Comparison of ENCODE assay signal across 15 mouse cellular contexts in genomic region chr7:127759716-127760115, GRCm38 (mm10). TPM values are rescaled to one million over a fixed set of nuclear protein-coding genes. Genes with fewer than 3 reads are reported as not detected.
DNase-seq lines count a peak whose midpoint lies in the region; ATAC-seq lines count a peak whose summit lies in the region.
"Had no signal": no experiment of that assay in that cellular context is flagged by ENCODE, and none has a peak within 500 bp of the region (broad histone marks: within the 10 kb centered on the region; RNA-seq: fewer than 3 reads in every experiment).

No protein-coding gene starts in this region.

- WGBS in heart, embryonic 13.5 days = 13% methylated on average over 6 of the region's 6 CpGs
- 27% methylated on average over 6 of the region's 6 CpGs for WGBS in liver, embryonic 12.5 days (ENCODE audit: insufficient replicate concordance)
- 30% methylated on average over 6 of the region's 6 CpGs for WGBS in embryonic facial prominence, embryonic 12.5 days

- peaks cover 22% of the 10 kb centered on the region for H3K4me1 ChIP-seq in heart, embryonic 13.5 days
- peaks cover 17% of the 10 kb centered on the region for H3K4me1 ChIP-seq in liver, embryonic 12.5 days
- peaks cover 13% of the 10 kb centered on the region for H3K4me1 ChIP-seq in embryonic facial prominence, embryonic 12.5 days
- peaks cover 21% of the 10 kb centered on the region for H3K4me1 ChIP-seq in megakaryocyte, embryonic 14.5 days

- H3K27ac ChIP-seq in heart, embryonic 13.5 days (replicated peaks) = no peak overlapping the region
- peak overlapping the region; percentile 7; the same call in 1 of the 2 replicates for H3K27ac ChIP-seq in liver, embryonic 12.5 days
- H3K27ac ChIP-seq in embryonic facial prominence, embryonic 12.5 days = peak overlapping the region; percentile 54; the same call in 1 of the 2 replicates

- peaks cover 27% of the 10 kb centered on the region for H3K27me3 ChIP-seq in heart, embryonic 13.5 days (replicated peaks)
- H3K27me3 ChIP-seq in liver, embryonic 12.5 days (replicated peaks) = no peaks in the 10 kb centered on the region
- no peaks in the 10 kb centered on the region for H3K27me3 ChIP-seq in embryonic facial prominence, embryonic 12.5 days
- H3K27me3 ChIP-seq in megakaryocyte, embryonic 14.5 days (replicated peaks) = no peaks in the 10 kb centered on the region
- H3K27me3 ChIP-seq: embryonic facial prominence, embryonic 15.5 days had no signal

- H3K9me3 ChIP-seq in heart, embryonic 13.5 days = no peaks in the 10 kb centered on the region
- no peaks in the 10 kb centered on the region for H3K9me3 ChIP-seq in liver, embryonic 12.5 days (replicated peaks)
- no peaks in the 10 kb centered on the region for H3K9me3 ChIP-seq in embryonic facial prominence, embryonic 12.5 days
- H3K9me3 ChIP-seq in megakaryocyte, embryonic 14.5 days = no peaks in the 10 kb centered on the region
- H3K9me3 ChIP-seq: embryonic facial prominence, embryonic 15.5 days had no signal

- peak overlapping the region; percentile 50 for H3K4me2 ChIP-seq in heart, embryonic 13.5 days
- no peak overlapping the region for H3K4me2 ChIP-seq in liver, embryonic 12.5 days
- no peak overlapping the region for H3K4me2 ChIP-seq in embryonic facial prominence, embryonic 12.5 days (replicated peaks)
- H3K4me2 ChIP-seq: embryonic facial prominence, embryonic 15.5 days had no signal

- H3K9ac ChIP-seq in heart, embryonic 13.5 days = peak overlapping the region; percentile 62
- H3K9ac ChIP-seq in liver, embryonic 12.5 days = 0 out of 2 replicates have a peak overlapping the region, but pooled peaks have one; percentile 9
- 0 out of 2 replicates have a peak overlapping the region, but pooled peaks have one; percentile 1 for H3K9ac ChIP-seq in embryonic facial prominence, embryonic 12.5 days
- H3K9ac ChIP-seq: forebrain, postnatal 0 days had no signal

- DNase-seq in heart, adult 18-20 months = no peak
- DNase-seq in liver = no peak
- DNase-seq in MN1 (ENCODE audit: low spot score) = no peak
- DNase-seq in layer of hippocampus, adult 8-10 months (ENCODE audit: low spot score in 2 of 2) = no peak
- DNase-seq: adrenal gland, postnatal 10 days; forebrain, postnatal 0 days; kidney, adult 2 months had no signal

- H3K36me3 ChIP-seq in heart, embryonic 13.5 days = peaks cover 72% of the 10 kb centered on the region
- H3K36me3 ChIP-seq in liver, embryonic 12.5 days = peaks cover 51% of the 10 kb centered on the region
- peaks cover 81% of the 10 kb centered on the region for H3K36me3 ChIP-seq in embryonic facial prominence, embryonic 12.5 days
- H3K36me3 ChIP-seq in megakaryocyte, embryonic 14.5 days (replicated peaks; ENCODE audit: low read length) = peaks cover 86% of the 10 kb centered on the region

- H3K4me3 ChIP-seq in heart, embryonic 13.5 days = no peak overlapping the region
- no peak overlapping the region for H3K4me3 ChIP-seq in liver, embryonic 12.5 days
- no peak overlapping the region for H3K4me3 ChIP-seq in embryonic facial prominence, embryonic 12.5 days
- H3K4me3 ChIP-seq in megakaryocyte, embryonic 14.5 days (replicated peaks) = peak overlapping the region; percentile 16
- H3K4me3 ChIP-seq: embryonic facial prominence, embryonic 15.5 days had no signal

- no peak for ATAC-seq in heart, embryonic 13.5 days (ENCODE audit: extremely low read depth, insufficient number of reproducible peaks, low FRiP score, low TSS enrichment)
- ATAC-seq in liver, embryonic 12.5 days = no peak
- no peak for ATAC-seq in embryonic facial prominence, embryonic 12.5 days (ENCODE audit: insufficient number of reproducible peaks, insufficient read depth, low FRiP score, low TSS enrichment)
- ATAC-seq: forebrain, postnatal 0 days had no signal

RNA-seq across cellular contexts. Expression of gene Orai3, which starts 9.9 kb away (rescaled TPM):
- 15.8 and 15.9 TPM in 2 replicates for polyA plus RNA-seq in heart, embryonic 13.5 days (2015; fragmentation: Nextera tagmentation; extraction: Ambion mirVana)
- total RNA-seq in heart, adult 18-20 months (2021) = 10 to 100 TPM; 20.5 to 26.4 TPM
- polyA plus RNA-seq in liver, embryonic 12.5 days (2016; fragmentation: Nextera tagmentation; extraction: Ambion mirVana) = 14.8 and 15.0 TPM in 2 replicates
- 16.7 and 17.5 TPM in 2 replicates for polyA plus RNA-seq in embryonic facial prominence, embryonic 12.5 days (2016; fragmentation: Nextera tagmentation; extraction: Ambion mirVana)
- 27.3 and 62.4 TPM in 2 replicates for polyA plus RNA-seq in megakaryocyte, embryonic 14.5 days (2012; ENCODE audit: insufficient read depth, low replicate concordance)
- total RNA-seq in layer of hippocampus, adult 8-10 months (2022) = 10 to 100 TPM; 25.8 to 30.7 (median 29.4) TPM

RNA-seq across cellular contexts. Expression of gene Fbxl19, which starts 15.4 kb away (rescaled TPM):
- 1.8 and 3.0 TPM in 2 replicates for polyA plus RNA-seq in heart, embryonic 13.5 days (2015; fragmentation: Nextera tagmentation; extraction: Ambion mirVana)
- 1 to 10 TPM; 3.3 to 4.0 TPM for total RNA-seq in heart, adult 18-20 months (2021)
- 3.7 TPM in 2 replicates for polyA plus RNA-seq in liver, embryonic 12.5 days (2016; fragmentation: Nextera tagmentation; extraction: Ambion mirVana)
- 11.8 and 11.9 TPM in 2 replicates for polyA plus RNA-seq in embryonic facial prominence, embryonic 12.5 days (2016; fragmentation: Nextera tagmentation; extraction: Ambion mirVana)
- 54.6 and 102 TPM in 2 replicates for polyA plus RNA-seq in megakaryocyte, embryonic 14.5 days (2012; ENCODE audit: insufficient read depth, low replicate concordance)
- 10 to 100 TPM; 52.2 to 65.5 (median 56.3) TPM for total RNA-seq in layer of hippocampus, adult 8-10 months (2022)

RNA-seq across cellular contexts. Expression of gene Setd1a, which starts 16.8 kb away (rescaled TPM):
- 12.6 and 17.0 TPM in 2 replicates for polyA plus RNA-seq in heart, embryonic 13.5 days (2015; fragmentation: Nextera tagmentation; extraction: Ambion mirVana)
- total RNA-seq in heart, adult 18-20 months (2021) = 10 to 100 TPM; 15.8 to 19.5 TPM
- 13.1 and 13.7 TPM in 2 replicates for polyA plus RNA-seq in liver, embryonic 12.5 days (2016; fragmentation: Nextera tagmentation; extraction: Ambion mirVana)
- polyA plus RNA-seq in embryonic facial prominence, embryonic 12.5 days (2016; fragmentation: Nextera tagmentation; extraction: Ambion mirVana) = 25.5 and 26.5 TPM in 2 replicates
- 32.9 and 47.6 TPM in 2 replicates for polyA plus RNA-seq in megakaryocyte, embryonic 14.5 days (2012; ENCODE audit: insufficient read depth, low replicate concordance)
- 10 to 100 TPM; 46.6 to 56.4 (median 48.7) TPM for total RNA-seq in layer of hippocampus, adult 8-10 months (2022)

RNA-seq across cellular contexts. Expression of gene Gm49388, which starts 25.7 kb away (rescaled TPM):
- polyA plus RNA-seq in heart, embryonic 13.5 days (2015; fragmentation: Nextera tagmentation; extraction: Ambion mirVana) = not detected in 2 replicates
- total RNA-seq in heart, adult 18-20 months (2021) = 1 to 10 TPM; 2.5 to 2.6 TPM
- not detected in 2 replicates for polyA plus RNA-seq in liver, embryonic 12.5 days (2016; fragmentation: Nextera tagmentation; extraction: Ambion mirVana)
- polyA plus RNA-seq in embryonic facial prominence, embryonic 12.5 days (2016; fragmentation: Nextera tagmentation; extraction: Ambion mirVana) = not detected in 2 replicates
- not detected in 2 replicates for polyA plus RNA-seq in megakaryocyte, embryonic 14.5 days (2012; ENCODE audit: insufficient read depth, low replicate concordance)
- total RNA-seq in layer of hippocampus, adult 8-10 months (2022) = 1 to 10 TPM; 2.0 to 5.7 (median 2.3) TPM
- polyA plus RNA-seq: embryonic facial prominence, embryonic 15.5 days; forebrain, postnatal 0 days; kidney, adult 2 months had no signal

RNA-seq across cellular contexts. Expression of gene Ctf2, which starts 27.8 kb away (rescaled TPM):
- 0.08 TPM in 1 of 2 replicates, not detected in the other for polyA plus RNA-seq in heart, embryonic 13.5 days (2015; fragmentation: Nextera tagmentation; extraction: Ambion mirVana)
- not detected for total RNA-seq in heart, adult 18-20 months (2021)
- 0.13 and 0.26 TPM in 2 replicates for polyA plus RNA-seq in liver, embryonic 12.5 days (2016; fragmentation: Nextera tagmentation; extraction: Ambion mirVana)
- polyA plus RNA-seq in embryonic facial prominence, embryonic 12.5 days (2016; fragmentation: Nextera tagmentation; extraction: Ambion mirVana) = 0.55 and 0.68 TPM in 2 replicates
- polyA plus RNA-seq in megakaryocyte, embryonic 14.5 days (2012; ENCODE audit: insufficient read depth, low replicate concordance) = not detected in 2 replicates
- not detected for total RNA-seq in layer of hippocampus, adult 8-10 months (2022)
- total RNA-seq: adrenal gland, postnatal 10 days; forebrain, postnatal 0 days; gastrocnemius, postnatal 4 days; layer of hippocampus, adult 18-20 months; left cerebral cortex, postnatal 36 days had no signal
- polyA plus RNA-seq: forebrain, postnatal 0 days; kidney, adult 2 months had no signal

Comparison
In these comparisons a context has a peak if more than half of its experiments do, and no peak if none do; other contexts are left out.
1. H3K9ac ChIP-seq: peak in every context shown above with its lines; median percentile 62 in heart, embryonic 13.5 days; 9 in liver, embryonic 12.5 days; 1 in embryonic facial prominence, embryonic 12.5 days.